Mouse (Mus musculus): ENCODE data around the gene Cntrl.
A peak's percentile ranks its signal among the peaks of the same experiment; 100 is the strongest.

Cntrl gene

DNA sequence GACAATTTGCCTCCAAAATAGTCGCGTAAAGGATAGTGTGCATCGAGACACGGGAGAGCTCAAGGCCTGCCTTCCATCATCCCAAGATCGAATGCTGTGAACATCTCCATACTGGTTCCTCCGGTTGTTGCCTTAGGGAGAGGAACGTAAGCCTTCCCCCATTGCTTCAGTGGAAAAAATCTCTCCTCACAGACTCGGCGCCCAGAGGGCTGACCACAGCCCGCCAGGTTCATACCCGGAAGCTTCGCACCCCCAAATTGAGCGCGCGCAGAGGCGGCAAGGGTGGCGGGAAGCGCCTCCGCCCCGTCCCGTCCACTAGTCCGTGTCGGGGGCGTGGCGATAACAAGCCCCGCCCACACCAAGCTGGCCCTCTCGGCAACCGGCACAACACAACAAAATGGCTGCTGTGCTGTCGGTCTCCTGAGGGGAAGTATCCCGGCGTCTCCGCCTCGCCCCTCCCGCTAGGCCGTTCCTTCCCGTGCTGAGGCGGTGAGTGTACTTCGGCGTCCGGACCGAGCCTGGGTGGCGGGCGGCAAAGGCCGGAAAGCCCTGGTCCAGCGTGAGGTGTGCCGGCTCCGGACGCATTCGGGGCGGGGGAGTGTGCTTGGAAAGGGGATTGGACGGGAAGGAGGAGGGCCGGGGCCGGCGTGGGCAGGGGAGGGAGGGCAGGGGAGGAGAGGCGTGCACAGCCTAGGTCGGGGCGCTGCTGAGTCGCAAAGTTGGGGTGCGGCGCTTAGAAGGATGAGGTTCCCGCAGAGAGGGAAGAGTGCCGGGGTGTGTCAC lies at the start of gene Cntrl:
Gene Cntrl (plus strand): TSS at position 352 of the 783 bp plus-strand sequence.
- peak; percentile 98 for DNase-seq (ENCODE audit: low read depth, low spot score)

DNA sequence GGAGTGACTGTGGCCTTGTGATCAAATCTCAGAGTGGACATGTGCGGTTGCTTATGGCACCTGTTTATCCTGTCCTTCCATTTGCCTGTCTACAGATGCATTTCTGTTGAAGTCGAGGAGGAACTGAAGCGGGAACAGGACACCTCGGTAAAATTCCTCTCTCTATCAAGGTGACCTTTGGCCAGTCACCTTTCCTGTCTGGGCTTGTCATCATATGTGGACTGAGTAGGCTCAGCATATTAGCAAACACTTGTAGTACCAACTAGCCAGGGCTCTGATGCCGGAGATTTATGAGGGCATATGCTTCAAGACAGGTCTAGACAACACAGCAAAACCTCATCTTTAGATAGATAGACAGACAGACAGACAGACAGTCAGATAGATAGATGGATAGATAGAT lies 49.0 kb upstream of the Cntrl start:
- DNase-seq (ENCODE audit: low read depth, low spot score) = no peak

- DNase-seq (ENCODE audit: low read depth, low spot score) = no peak
These were observed 48.4 kb upstream of the Cntrl start for GRCm38 (mm10) chr2:35060897-35061296.

DNA sequence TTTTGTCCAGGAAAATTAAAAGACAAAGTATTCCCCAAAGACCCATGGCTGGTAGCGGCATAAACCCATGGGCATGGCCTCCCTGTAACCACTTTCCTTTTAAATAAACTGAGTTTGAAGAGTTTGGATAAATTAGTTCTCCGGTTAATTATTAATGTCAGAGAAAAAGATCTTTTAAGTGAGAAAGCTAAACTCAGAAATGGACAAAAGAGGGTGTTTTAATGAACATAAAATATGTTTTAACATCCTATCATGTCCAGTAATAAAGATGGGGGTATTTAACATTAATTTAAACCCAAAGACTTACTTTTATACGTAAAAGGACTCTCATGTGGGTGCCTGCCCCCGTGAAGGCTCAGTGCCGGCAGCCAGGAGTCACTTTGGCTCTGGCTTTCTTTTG lies 48.0 kb upstream of the Cntrl start, which contains the start of gene Hc:
Gene Hc (minus strand): TSS at position 101 of the 400 bp plus-strand sequence.
- DNase-seq (ENCODE audit: low read depth, low spot score) = no peak

- no peak for DNase-seq (ENCODE audit: low read depth, low spot score)
These were observed 45.8 kb upstream of the Cntrl start for GRCm38 (mm10) chr2:35063333-35064030.

DNA sequence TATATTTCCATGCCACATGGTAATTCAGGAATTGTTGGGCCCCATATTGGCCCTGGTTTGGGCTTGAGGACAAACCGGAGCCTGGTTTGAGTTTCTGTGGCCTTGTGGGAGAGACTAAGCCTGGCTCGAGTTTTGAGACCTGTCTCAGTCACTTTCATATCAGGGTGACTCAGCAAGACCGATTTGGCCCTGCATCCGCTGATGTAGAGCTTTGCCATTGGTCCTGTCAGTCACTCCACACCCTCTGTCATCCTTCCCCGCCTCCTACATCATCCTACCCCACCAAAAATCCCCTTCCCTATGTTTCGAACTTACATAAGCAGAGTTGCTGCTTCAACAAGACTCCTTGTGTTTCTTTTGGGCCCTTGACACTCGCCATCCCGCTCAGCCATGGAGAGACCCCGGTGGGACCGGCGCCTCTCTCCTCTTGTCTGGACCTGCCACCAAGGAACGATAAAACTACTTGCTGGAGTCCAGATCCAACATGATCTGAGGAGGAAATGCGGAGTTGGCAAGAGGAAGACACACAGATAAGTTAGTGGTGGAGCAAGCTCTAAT lies 42.7 kb upstream of the Cntrl start:
- no peak for DNase-seq (ENCODE audit: low read depth, low spot score)

- DNase-seq (ENCODE audit: low read depth, low spot score) = no peak
These were observed 42.2 kb upstream of the Cntrl start for GRCm38 (mm10) chr2:35067117-35067516.

DNA sequence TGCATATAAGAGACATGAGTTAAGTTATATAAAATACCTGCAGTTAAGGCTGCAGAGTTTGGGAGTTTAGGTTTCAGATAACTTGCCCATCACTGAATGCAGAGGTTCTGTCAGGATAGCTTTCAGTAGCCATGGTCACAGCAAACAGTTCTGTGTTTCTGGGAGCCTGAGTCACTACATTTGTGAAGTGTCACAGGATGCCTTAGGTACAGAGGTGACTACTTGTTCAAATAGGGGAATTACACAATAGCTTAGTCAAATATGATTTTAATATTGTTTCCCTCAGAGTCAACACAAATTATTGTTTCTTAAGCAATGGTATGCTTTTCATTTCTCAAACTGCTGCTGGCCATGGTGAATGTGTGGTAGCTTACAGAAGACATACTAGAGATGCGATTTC lies 40.2 kb upstream of the Cntrl start:
- DNase-seq (ENCODE audit: low read depth, low spot score) = no peak

DNA sequence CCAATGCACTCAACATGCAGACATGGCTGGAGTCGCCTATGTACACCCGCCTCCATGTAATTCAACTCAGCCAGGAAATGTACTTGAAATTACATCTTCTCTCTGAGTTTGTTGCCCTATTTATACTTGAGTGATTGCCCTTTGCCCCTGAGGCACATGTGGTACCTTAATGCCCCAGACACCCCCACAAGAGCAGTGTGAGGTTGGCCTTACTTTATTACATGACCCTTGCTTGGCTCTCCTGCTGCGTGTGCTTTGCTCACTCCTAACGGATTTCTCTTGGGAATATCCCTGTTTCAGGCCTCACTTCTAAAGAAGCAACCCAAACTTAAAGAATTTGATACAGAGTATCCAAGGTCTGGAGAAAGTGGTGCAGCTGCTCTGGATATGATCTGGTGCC lies 39.0 kb upstream of the Cntrl start:
- no peak for DNase-seq (ENCODE audit: low read depth, low spot score)

- no peak for DNase-seq (ENCODE audit: low read depth, low spot score)
These were observed 36.7 kb upstream of the Cntrl start for GRCm38 (mm10) chr2:35072547-35072946.

- no peak for DNase-seq (ENCODE audit: low read depth, low spot score)
These were observed 35.0 kb upstream of the Cntrl start for GRCm38 (mm10) chr2:35074328-35074727.

DNA sequence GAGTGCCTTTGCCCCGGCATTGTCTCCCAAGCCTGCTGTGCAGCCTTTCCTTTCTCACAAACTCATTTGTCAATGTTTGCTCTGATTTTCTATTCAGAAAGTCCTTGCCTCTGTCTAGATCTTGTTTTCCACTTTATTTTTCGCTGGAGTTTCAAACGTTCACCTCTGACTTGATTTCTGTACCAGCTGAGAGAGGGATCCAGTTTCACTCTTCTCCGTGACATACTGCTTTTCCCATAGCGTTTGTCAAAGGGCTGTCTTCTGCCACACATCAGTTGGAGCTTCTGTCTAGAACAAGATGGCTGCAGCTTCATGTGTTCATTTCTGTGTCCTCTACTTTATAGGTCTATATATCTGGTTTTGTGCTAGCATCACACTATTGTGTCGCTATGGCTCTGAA lies 30.1 kb upstream of the Cntrl start:
- DNase-seq (ENCODE audit: low read depth, low spot score) = no peak

DNA sequence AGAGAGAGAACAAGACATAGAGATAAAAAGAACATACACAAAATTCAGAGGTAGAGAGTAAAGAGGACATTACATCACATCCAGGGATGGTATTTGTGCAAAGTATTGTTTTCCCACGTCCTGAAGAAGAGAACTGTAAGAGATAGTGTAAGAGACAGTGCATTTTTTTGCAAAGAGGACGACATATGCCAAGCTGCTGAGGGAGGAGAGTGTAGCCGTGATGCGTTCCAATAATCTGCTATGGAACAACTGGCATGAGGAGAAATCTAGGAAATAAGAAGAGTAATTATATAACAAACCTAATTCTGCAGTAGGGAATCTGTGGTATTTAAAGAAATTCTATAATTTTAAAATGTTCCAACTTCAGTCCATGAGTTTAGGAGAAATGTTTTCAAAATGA lies 21.9 kb upstream of the Cntrl start:
- no peak for DNase-seq (ENCODE audit: low read depth, low spot score)

DNA sequence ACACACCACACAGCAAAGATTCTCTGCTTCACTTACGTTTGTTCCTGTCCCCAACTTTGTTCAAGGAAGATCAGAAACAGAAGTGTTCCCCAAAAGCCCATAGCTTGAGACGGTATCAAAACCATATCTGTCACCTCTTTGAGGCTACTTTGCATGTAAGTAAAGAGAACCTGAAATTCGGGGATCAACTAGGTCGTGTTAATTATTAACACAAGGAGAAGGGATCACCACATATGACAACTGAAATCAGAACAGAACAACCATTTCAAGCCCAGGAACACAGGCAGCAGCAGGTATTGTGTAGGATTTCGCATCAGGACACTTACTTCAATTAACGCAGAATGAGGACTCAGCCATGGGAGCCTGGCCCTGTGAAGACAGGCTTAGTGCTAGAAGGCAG lies 8.8 kb upstream of the Cntrl start:
- DNase-seq (ENCODE audit: low read depth, low spot score) = no peak

- no peak for DNase-seq (ENCODE audit: low read depth, low spot score)
These were observed 7.8 kb upstream of the Cntrl start, which contains the start of gene AI182371 for GRCm38 (mm10) chr2:35101443-35101842. Gene AI182371, minus strand, starts transcription at chr2:35101543.

- DNase-seq (ENCODE audit: low read depth, low spot score) = no peak
These were observed 6.5 kb upstream of the Cntrl start for GRCm38 (mm10) chr2:35102777-35103176.

DNA sequence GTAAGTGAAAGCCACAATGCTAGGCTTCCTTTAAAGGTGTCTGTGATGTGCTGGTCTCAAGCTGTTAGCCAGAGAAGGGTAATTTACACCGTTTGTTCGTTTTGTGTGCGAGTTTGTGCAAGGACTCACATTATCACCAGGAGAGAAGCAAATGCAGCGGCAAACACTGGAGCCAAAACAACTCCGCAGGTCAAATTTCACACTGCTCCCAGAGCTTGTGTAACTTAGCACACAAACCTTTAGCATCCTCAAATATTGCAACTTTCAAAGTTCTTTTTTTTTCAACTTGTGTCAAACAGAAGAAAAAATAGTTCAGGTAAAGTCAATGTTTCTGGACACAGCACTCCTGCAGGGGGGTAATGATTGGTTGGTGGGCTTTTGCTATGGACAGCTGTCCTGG lies 5.7 kb upstream of the Cntrl start:
- DNase-seq (ENCODE audit: low read depth, low spot score) = no peak

GRCm38 (mm10) chr2:35104843-35105242 lies 4.4 kb upstream of the Cntrl start:
- no peak for DNase-seq (ENCODE audit: low read depth, low spot score)

- peak; percentile 74 for DNase-seq (ENCODE audit: low read depth, low spot score)
These were observed 1.2 kb upstream of the Cntrl start for GRCm38 (mm10) chr2:35107984-35108635.

GRCm38 (mm10) chr2:35108712-35109111 lies 580 bp upstream of the Cntrl start:
- peak; percentile 91 for DNase-seq (ENCODE audit: low read depth, low spot score)

DNA sequence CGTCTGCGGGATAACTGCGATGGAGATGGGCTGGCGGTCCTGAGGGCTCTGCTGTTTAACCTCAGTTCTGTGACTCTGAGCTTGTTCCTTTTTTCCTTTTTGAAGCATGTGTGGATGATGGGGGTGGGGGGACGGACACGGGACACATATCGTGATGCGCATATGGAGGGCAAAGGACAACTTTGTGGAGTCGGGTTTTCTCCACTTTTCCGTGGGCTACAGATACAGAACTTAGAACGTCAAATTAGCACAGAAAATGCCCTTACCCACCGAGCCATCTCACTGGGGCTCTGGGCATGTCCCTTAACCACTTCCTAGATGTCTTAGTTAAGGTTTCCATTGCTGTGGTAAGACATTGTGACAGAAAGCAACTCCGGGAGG lies 622 bp downstream of the Cntrl start:
- no peak for DNase-seq (ENCODE audit: low read depth, low spot score)

GRCm38 (mm10) chr2:35110521-35110920 lies 1.2 kb downstream of the Cntrl start:
- DNase-seq (ENCODE audit: low read depth, low spot score) = peak; percentile 68
